Mouse (Mus musculus) erythroblast, embryonic 14.5 days (primary cell): ENCODE data around the gene Gpr3. TPM values are rescaled to one million over a fixed set of nuclear protein-coding genes. Genes with fewer than 3 reads are reported as not detected.

Experiments
- H3K27me3 ChIP-seq: 2 replicates; pipeline ENCODE4 v1.6.1; 2012; ENCODE audit warnings: inconsistent platforms; ENCODE audit not compliant: control insufficient read depth
- H3K36me3 ChIP-seq: 2 replicates; pipeline ENCODE4 v1.6.1; 2012; ENCODE audit warnings: mild to moderate bottlenecking, inconsistent platforms; ENCODE audit not compliant: control insufficient read depth
- H3K4me1 ChIP-seq: 2 replicates; pipeline ENCODE4 v1.6.1; 2012; ENCODE audit warnings: inconsistent platforms; ENCODE audit not compliant: control insufficient read depth
- H3K4me3 ChIP-seq: replicated peaks from 2 replicates; pipeline ENCODE3; 2012; ENCODE audit warnings: moderate library complexity, mild to moderate bottlenecking, inconsistent platforms
- H3K9me3 ChIP-seq: 2 replicates; pipeline ENCODE4 v1.6.1; 2012; ENCODE audit warnings: low read length, inconsistent platforms, mixed read lengths; ENCODE audit not compliant: control insufficient read depth
- GATA1 ChIP-seq: IDR thresholded peaks from 2 replicates; pipeline ENCODE4 v1.6.1; 2012; ENCODE audit warnings: low read length, inconsistent platforms, mixed read lengths
- TAL1 ChIP-seq: IDR thresholded peaks from 3 replicates; pipeline ENCODE4 v1.6.1; 2012; ENCODE audit warnings: low read length, inconsistent platforms, mixed read lengths
- polyA plus RNA-seq: library from polyadenylated mRNA; stranded (reverse); fragments of >175 nt; gene quantifications from 2 replicates; pipeline ENCODE4 v1.2.3, GENCODE M21; 2012

The Gpr3 gene
- polyA plus RNA-seq, 1 experiment = not detected

GRCm38 (mm10) chr4:133251214-133251613, 38.9 kb upstream of the Gpr3 start:
- Histone ChIP-seq H3K4me3 (no peak overlapping the region), H3K4me1 (peaks cover 48% of the 10 kb centered on the region), H3K27me3 (peaks cover 55% of the 10 kb centered on the region), H3K36me3 (no peaks in the 10 kb centered on the region), H3K9me3 (peaks cover 2% of the 10 kb centered on the region; the same call in 1 of the 2 replicates)
- TF ChIP-seq GATA1 (no peak), TAL1 (no peak)

GRCm38 (mm10) chr4:133250609-133251008, 38.3 kb upstream of the Gpr3 start:
- Histone ChIP-seq H3K36me3 (no peaks in the 10 kb centered on the region), H3K27me3 (peaks cover 49% of the 10 kb centered on the region)
- TF ChIP-seq TAL1 (no peak), GATA1 (no peak)

GRCm38 (mm10) chr4:133247806-133248449, 35.6 kb upstream of the Gpr3 start:
- TF ChIP-seq GATA1 (peak; percentile 84), TAL1 (peak; percentile 57)
- Histone ChIP-seq H3K4me3 (peak overlapping the region; percentile 45), H3K27me3 (peaks cover 47% of the 10 kb centered on the region)

More at GRCm38 (mm10) chr4:133250609-133251008, 38.3 kb upstream of the Gpr3 start:
- peaks cover 54% of the 10 kb centered on the region for H3K4me1 ChIP-seq
- H3K9me3 ChIP-seq = peaks cover 2% of the 10 kb centered on the region; the same call in 1 of the 2 replicates
- no peak overlapping the region for H3K4me3 ChIP-seq

GRCm38 (mm10) chr4:133247072-133247471, 34.7 kb upstream of the Gpr3 start:
- Histone ChIP-seq H3K36me3 (no peaks in the 10 kb centered on the region), H3K9me3 (peaks cover 2% of the 10 kb centered on the region; the same call in 1 of the 2 replicates), H3K27me3 (peaks cover 48% of the 10 kb centered on the region), H3K4me1 (peaks cover 87% of the 10 kb centered on the region), H3K4me3 (peak overlapping the region; percentile 45)
- TF ChIP-seq TAL1 (no peak), GATA1 (no peak)

More at GRCm38 (mm10) chr4:133247806-133248449, 35.6 kb upstream of the Gpr3 start:
- peaks cover 2% of the 10 kb centered on the region; the same call in 1 of the 2 replicates for H3K9me3 ChIP-seq
- no peaks in the 10 kb centered on the region for H3K36me3 ChIP-seq
- H3K4me1 ChIP-seq = peaks cover 79% of the 10 kb centered on the region

- no peaks in the 10 kb centered on the region; the same call in 1 of the 2 replicates for H3K9me3 ChIP-seq
- peaks cover 89% of the 10 kb centered on the region for H3K4me1 ChIP-seq
- TF ChIP-seq TAL1 (no peak), GATA1 (no peak)
- no peaks in the 10 kb centered on the region for H3K36me3 ChIP-seq
- no peak overlapping the region for H3K4me3 ChIP-seq
- H3K27me3 ChIP-seq = peaks cover 20% of the 10 kb centered on the region
These were observed 32.0 kb upstream of the Gpr3 start for GRCm38 (mm10) chr4:133244289-133244688.

- Histone ChIP-seq H3K36me3 (no peaks in the 10 kb centered on the region), H3K4me1 (peaks cover 88% of the 10 kb centered on the region), H3K4me3 (no peak overlapping the region), H3K27me3 (peaks cover 19% of the 10 kb centered on the region), H3K9me3 (no peaks in the 10 kb centered on the region)
- TF ChIP-seq GATA1 = no peak
- no peak for TF ChIP-seq TAL1
These were observed 31.2 kb upstream of the Gpr3 start for GRCm38 (mm10) chr4:133243538-133243937.

- Histone ChIP-seq H3K4me3 (no peak overlapping the region), H3K9me3 (no peaks in the 10 kb centered on the region), H3K4me1 (peaks cover 84% of the 10 kb centered on the region), H3K27me3 (peaks cover 16% of the 10 kb centered on the region), H3K36me3 (no peaks in the 10 kb centered on the region)
- TF ChIP-seq TAL1 = no peak
- TF ChIP-seq GATA1 = no peak
These were observed 30.4 kb upstream of the Gpr3 start for GRCm38 (mm10) chr4:133242710-133243109.

- H3K4me1 ChIP-seq = peaks cover 76% of the 10 kb centered on the region
- H3K4me3 ChIP-seq = peak overlapping the region; percentile 78
- peaks cover 11% of the 10 kb centered on the region for H3K27me3 ChIP-seq
These were observed 29.6 kb upstream of the Gpr3 start for GRCm38 (mm10) chr4:133241910-133242309.

GRCm38 (mm10) chr4:133240934-133241908, 28.9 kb upstream of the Gpr3 start:
- Histone ChIP-seq H3K36me3 (no peaks in the 10 kb centered on the region), H3K9me3 (no peaks in the 10 kb centered on the region), H3K27me3 (peaks cover 10% of the 10 kb centered on the region), H3K4me3 (peak overlapping the region; percentile 78), H3K4me1 (peaks cover 70% of the 10 kb centered on the region)
- TF ChIP-seq TAL1 (no peak), GATA1 (no peak)

More at GRCm38 (mm10) chr4:133241910-133242309, 29.6 kb upstream of the Gpr3 start:
- Histone ChIP-seq H3K36me3 (no peaks in the 10 kb centered on the region), H3K9me3 (no peaks in the 10 kb centered on the region)
- no peak for TF ChIP-seq TAL1
- no peak for TF ChIP-seq GATA1
